Mouse (Mus musculus) olfactory bulb, adult 2 months (tissue): ENCODE data around the gene Ripor3.

Experiments used
- CTCF ChIP-seq: fragments of 200-500 bp; IDR thresholded peaks from 2 replicates; pipeline ENCODE4 v1.5.1; 2012; ENCODE audit warnings: low read depth, mild to moderate bottlenecking, low read length, moderate library complexity; ENCODE audit not compliant: insufficient read depth
- POLR2A ChIP-seq: fragments of 200-500 bp; IDR thresholded peaks from 2 replicates; pipeline ENCODE4 v1.6.1; 2012; ENCODE audit warnings: mild to moderate bottlenecking, low read depth, low read length, moderate library complexity; ENCODE audit not compliant: insufficient read depth

DNA sequence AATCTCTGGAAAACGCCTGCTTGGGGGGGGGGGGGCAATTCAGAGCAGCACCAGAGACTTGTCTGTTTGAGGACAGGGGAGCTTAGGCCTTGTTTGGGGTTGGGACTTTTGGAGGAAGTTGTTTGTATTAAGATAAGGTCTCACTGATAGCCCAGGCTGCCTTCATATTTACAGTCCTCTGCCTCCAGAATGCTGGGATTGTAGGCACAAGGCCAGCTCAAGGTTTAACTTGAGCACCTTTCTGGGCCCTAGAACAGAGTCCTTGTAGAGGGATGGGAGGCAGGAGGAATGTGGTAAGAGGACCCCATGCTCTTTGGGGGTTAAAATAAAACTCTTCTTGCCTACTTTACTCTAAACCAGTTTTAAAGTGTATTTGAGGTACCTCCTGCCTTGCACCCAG, 37.6 kb downstream of the Ripor3 start:
- TF ChIP-seq POLR2A = no peak
- no peak for TF ChIP-seq CTCF
